Mouse (Mus musculus): Measurements from ENCODE around the gene Thrb. TPM values are rescaled to one million over a fixed set of nuclear protein-coding genes. Genes with fewer than 3 reads are reported as not detected.

Thrb gene
- polyA plus RNA-seq, 1 experiment, result 0.82 TPM

GRCm38 (mm10) chr14:17900414-17900795, 240.3 kb downstream of the Thrb start:
- Histone ChIP-seq H3K4me3 (replicated peaks; ENCODE audit: control insufficient read depth, low read depth, low read length) (no peak overlapping the region), H3K4me1 (ENCODE audit: control insufficient read depth, insufficient read depth, low read length) (no peaks in the 10 kb centered on the region), H3K27ac (ENCODE audit: control insufficient read depth, insufficient read depth, low read depth, low read length, poor library complexity) (no peak overlapping the region)
- 83% methylated on average over 3 of the region's 3 CpGs for WGBS
- TF ChIP-seq CTCF (IDR thresholded peaks at IDR 0.05; ENCODE audit: control insufficient read depth, insufficient read depth, low read length) (no peak), POLR2A (IDR thresholded peaks at IDR 0.05; ENCODE audit: borderline replicate concordance, control insufficient read depth, low read depth, low read length) (no peak)

GRCm38 (mm10) chr14:17902426-17902825, 242.4 kb downstream of the Thrb start:
- no peak overlapping the region for H3K4me3 ChIP-seq (replicated peaks; ENCODE audit: control insufficient read depth, low read depth, low read length)
- 43% methylated on average over 2 of the region's 2 CpGs for whole genome bisulfite sequencing
- no peaks in the 10 kb centered on the region for H3K4me1 ChIP-seq (ENCODE audit: control insufficient read depth, insufficient read depth, low read length)
- TF ChIP-seq POLR2A (IDR thresholded peaks at IDR 0.05; ENCODE audit: borderline replicate concordance, control insufficient read depth, low read depth, low read length), result no peak
- TF ChIP-seq CTCF (IDR thresholded peaks at IDR 0.05; ENCODE audit: control insufficient read depth, insufficient read depth, low read length), result no peak
- H3K27ac ChIP-seq (ENCODE audit: control insufficient read depth, insufficient read depth, low read depth, low read length, poor library complexity), result no peak overlapping the region

DNA sequence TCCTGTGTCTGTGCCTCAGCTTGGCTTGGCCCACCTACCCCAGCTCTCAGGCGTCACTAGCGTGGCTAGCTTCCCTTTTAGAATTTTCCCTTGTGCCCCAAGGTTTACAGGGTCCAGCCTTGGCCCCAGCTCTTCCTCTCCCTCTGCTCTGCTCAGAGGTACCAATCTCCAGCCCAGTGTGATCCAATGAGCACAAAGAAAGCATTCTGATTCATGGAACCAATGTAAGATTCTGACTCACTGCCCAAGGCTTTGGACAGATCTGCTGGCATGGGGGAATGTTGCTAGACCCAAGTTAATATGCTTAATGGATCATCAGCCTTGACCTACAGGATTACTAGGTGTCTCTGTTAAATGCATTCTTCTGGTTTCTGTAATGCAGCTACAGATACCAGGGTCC, 243.1 kb downstream of the Thrb start:
- TF ChIP-seq CTCF (IDR thresholded peaks at IDR 0.05; ENCODE audit: control insufficient read depth, insufficient read depth, low read length), result no peak
- no peak for TF ChIP-seq POLR2A (IDR thresholded peaks at IDR 0.05; ENCODE audit: borderline replicate concordance, control insufficient read depth, low read depth, low read length)
- H3K4me3 ChIP-seq (replicated peaks; ENCODE audit: control insufficient read depth, low read depth, low read length), result no peak overlapping the region
- no peak overlapping the region for H3K27ac ChIP-seq (ENCODE audit: control insufficient read depth, insufficient read depth, low read depth, low read length, poor library complexity)
- 39% methylated on average over 2 of the region's 2 CpGs for WGBS
- no peaks in the 10 kb centered on the region for H3K4me1 ChIP-seq (ENCODE audit: control insufficient read depth, insufficient read depth, low read length)

DNA sequence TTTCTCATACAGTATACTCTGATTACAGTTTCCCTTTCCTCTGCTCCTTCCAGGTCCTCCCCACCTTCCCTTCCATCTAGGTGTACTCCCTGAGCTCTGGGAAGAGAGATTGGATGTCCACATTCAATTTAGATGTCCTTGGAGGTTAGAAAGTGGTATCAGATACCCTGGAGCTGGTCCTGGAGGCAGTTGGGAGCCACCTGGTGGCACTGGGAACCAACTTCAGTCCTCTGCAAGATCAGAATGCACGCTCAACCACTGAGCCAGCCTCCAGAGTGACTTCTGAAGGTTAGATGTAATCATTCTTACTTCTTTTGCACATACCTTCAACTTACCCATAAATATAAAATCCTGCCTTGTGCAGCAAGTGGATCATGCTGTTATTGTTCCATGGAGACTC, 244.5 kb downstream of the Thrb start:
- no peak overlapping the region for H3K4me3 ChIP-seq (replicated peaks; ENCODE audit: control insufficient read depth, low read depth, low read length)
- 56% methylated on average over 1 of the region's 1 CpGs for WGBS
- TF ChIP-seq POLR2A (IDR thresholded peaks at IDR 0.05; ENCODE audit: borderline replicate concordance, control insufficient read depth, low read depth, low read length), result no peak
- TF ChIP-seq CTCF (IDR thresholded peaks at IDR 0.05; ENCODE audit: control insufficient read depth, insufficient read depth, low read length), result no peak; the same call in 1 of the 2 replicates

DNA sequence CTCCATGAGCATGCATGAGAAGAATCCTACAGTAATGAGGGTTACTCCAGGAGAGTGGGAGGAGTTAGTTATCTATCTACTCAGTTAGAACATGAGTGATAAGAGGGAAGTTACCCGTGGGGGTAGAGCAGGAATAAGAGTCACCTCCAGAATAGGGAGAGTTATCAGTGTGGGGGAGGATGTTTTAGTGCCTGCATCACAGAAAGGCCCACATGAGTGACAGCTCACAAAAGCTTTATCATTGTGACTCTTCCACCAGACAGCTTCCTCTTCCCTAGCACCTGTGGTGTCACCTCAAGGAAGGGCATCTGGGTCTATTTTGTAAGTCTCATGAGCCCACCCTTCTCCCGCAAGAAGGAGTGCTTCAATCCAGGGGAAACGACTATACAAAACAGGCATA, 245.6 kb downstream of the Thrb start:
- Histone ChIP-seq H3K4me3 (replicated peaks; ENCODE audit: control insufficient read depth, low read depth, low read length) (no peak overlapping the region), H3K27ac (ENCODE audit: control insufficient read depth, insufficient read depth, low read depth, low read length, poor library complexity) (no peak overlapping the region), H3K4me1 (ENCODE audit: control insufficient read depth, insufficient read depth, low read length) (no peaks in the 10 kb centered on the region)
- TF ChIP-seq POLR2A (IDR thresholded peaks at IDR 0.05; ENCODE audit: borderline replicate concordance, control insufficient read depth, low read depth, low read length) (no peak), CTCF (IDR thresholded peaks at IDR 0.05; ENCODE audit: control insufficient read depth, insufficient read depth, low read length) (no peak)
- WGBS, result 8% methylated on average over 3 of the region's 3 CpGs

More for the DNA sequence above, 244.5 kb downstream of the Thrb start:
- Histone ChIP-seq H3K27ac (ENCODE audit: control insufficient read depth, insufficient read depth, low read depth, low read length, poor library complexity) (no peak overlapping the region), H3K4me1 (ENCODE audit: control insufficient read depth, insufficient read depth, low read length) (no peaks in the 10 kb centered on the region)

DNA sequence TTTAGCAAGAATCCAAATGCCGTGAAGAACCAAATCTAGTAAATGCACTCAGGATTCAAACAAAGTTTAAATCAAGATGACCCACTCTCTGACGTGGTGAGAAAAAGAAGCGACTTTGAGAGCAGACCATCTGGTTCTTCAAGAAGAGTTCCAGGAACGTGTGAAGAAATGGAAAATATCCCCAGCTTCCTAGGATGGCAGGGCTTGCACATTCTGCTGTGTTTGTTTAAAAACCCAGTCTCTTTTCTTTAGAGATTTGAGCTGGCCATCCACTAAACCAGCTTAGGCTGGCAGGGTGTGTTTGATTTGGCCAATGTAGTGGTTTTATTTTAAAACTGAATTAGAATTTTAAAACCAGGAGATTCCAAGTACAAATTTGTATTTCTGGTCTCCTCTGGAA, 246.9 kb downstream of the Thrb start:
- H3K4me1 ChIP-seq (ENCODE audit: control insufficient read depth, insufficient read depth, low read length), result no peaks in the 10 kb centered on the region
- no peak overlapping the region for H3K27ac ChIP-seq (ENCODE audit: control insufficient read depth, insufficient read depth, low read depth, low read length, poor library complexity)
- TF ChIP-seq CTCF (IDR thresholded peaks at IDR 0.05; ENCODE audit: control insufficient read depth, insufficient read depth, low read length) (no peak), POLR2A (IDR thresholded peaks at IDR 0.05; ENCODE audit: borderline replicate concordance, control insufficient read depth, low read depth, low read length) (no peak)
- H3K4me3 ChIP-seq (replicated peaks; ENCODE audit: control insufficient read depth, low read depth, low read length), result no peak overlapping the region
- WGBS, result 75% methylated on average over 4 of the region's 4 CpGs

DNA sequence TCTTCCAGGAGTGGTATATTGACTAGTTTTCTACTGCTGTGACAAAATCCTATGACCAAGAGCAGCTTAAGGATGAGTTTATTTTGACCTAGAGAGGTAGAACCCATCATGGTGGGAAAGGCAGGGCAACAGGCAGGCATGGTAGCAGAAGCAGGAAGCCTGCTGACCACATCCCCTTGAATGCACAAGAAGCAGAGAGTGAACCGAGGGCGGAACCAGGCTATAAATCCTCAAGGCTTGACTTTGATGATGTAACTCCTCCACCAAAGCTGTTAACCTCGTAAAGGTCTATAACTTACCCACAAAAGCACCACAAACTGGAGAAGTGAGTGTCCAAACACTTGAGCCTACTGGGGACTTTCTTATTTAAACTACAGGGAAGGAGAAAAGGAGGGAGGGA, 251.1 kb downstream of the Thrb start:
- no peak for TF ChIP-seq CTCF (IDR thresholded peaks at IDR 0.05; ENCODE audit: control insufficient read depth, insufficient read depth, low read length)
- TF ChIP-seq POLR2A (IDR thresholded peaks at IDR 0.05; ENCODE audit: borderline replicate concordance, control insufficient read depth, low read depth, low read length), result no peak
- Histone ChIP-seq H3K27ac (ENCODE audit: control insufficient read depth, insufficient read depth, low read depth, low read length, poor library complexity) (no peak overlapping the region), H3K4me1 (ENCODE audit: control insufficient read depth, insufficient read depth, low read length) (no peaks in the 10 kb centered on the region), H3K4me3 (replicated peaks; ENCODE audit: control insufficient read depth, low read depth, low read length) (no peak overlapping the region)
- 22% methylated on average over 3 of the region's 3 CpGs for WGBS

DNA sequence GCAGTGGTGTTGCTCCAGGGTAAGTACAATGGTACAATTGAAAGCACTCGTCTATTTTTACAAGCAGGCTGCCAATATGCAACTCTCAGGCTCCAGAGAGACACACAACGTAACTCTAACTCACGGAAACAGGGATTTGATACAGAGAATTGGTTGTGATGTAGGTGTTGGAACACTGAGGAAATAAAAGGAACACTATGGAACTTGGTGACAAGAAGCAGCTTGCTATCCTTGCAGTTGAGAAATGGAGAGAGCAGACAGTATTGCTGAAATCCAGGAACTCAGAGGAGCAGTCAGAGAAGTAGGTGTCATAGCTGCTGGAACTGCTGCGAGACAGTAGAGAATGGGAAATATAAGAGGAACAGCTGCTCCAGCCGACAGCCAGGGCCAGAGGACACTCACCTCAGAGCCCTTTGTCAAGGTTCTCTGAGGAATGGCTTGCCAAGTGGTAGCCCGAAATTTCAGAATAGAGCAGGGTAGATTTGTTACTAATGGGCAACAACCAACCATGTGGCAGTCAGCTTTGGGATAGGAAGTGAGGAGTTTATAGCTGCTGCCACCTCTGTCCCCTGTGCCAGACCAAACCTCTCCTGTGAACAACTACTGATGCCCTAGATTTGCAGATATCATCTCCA, 252.6 kb downstream of the Thrb start:
- 69% methylated on average over 6 of the region's 6 CpGs for WGBS
- Histone ChIP-seq H3K4me3 (replicated peaks; ENCODE audit: control insufficient read depth, low read depth, low read length) (no peak overlapping the region), H3K27ac (ENCODE audit: control insufficient read depth, insufficient read depth, low read depth, low read length, poor library complexity) (no peak overlapping the region), H3K4me1 (ENCODE audit: control insufficient read depth, insufficient read depth, low read length) (no peaks in the 10 kb centered on the region)
- TF ChIP-seq CTCF (IDR thresholded peaks at IDR 0.05; ENCODE audit: control insufficient read depth, insufficient read depth, low read length), result no peak
- TF ChIP-seq POLR2A (IDR thresholded peaks at IDR 0.05; ENCODE audit: borderline replicate concordance, control insufficient read depth, low read depth, low read length), result no peak

GRCm38 (mm10) chr14:17915556-17915955, 255.5 kb downstream of the Thrb start:
- 83% methylated on average over 2 of the region's 2 CpGs for WGBS
- TF ChIP-seq POLR2A (IDR thresholded peaks at IDR 0.05; ENCODE audit: borderline replicate concordance, control insufficient read depth, low read depth, low read length), result no peak
- TF ChIP-seq CTCF (IDR thresholded peaks at IDR 0.05; ENCODE audit: control insufficient read depth, insufficient read depth, low read length), result no peak
- Histone ChIP-seq H3K4me1 (ENCODE audit: control insufficient read depth, insufficient read depth, low read length) (no peaks in the 10 kb centered on the region), H3K27ac (ENCODE audit: control insufficient read depth, insufficient read depth, low read depth, low read length, poor library complexity) (no peak overlapping the region), H3K4me3 (replicated peaks; ENCODE audit: control insufficient read depth, low read depth, low read length) (no peak overlapping the region)
